Mouse (Mus musculus): ENCODE data around the gene Ralgps1. TPM values are rescaled to one million over a fixed set of nuclear protein-coding genes. Genes with fewer than 3 reads are reported as not detected.

Ralgps1 gene
- total RNA-seq, 2 experiments from 2014 or later = 63.8 to 64.1 TPM

DNA sequence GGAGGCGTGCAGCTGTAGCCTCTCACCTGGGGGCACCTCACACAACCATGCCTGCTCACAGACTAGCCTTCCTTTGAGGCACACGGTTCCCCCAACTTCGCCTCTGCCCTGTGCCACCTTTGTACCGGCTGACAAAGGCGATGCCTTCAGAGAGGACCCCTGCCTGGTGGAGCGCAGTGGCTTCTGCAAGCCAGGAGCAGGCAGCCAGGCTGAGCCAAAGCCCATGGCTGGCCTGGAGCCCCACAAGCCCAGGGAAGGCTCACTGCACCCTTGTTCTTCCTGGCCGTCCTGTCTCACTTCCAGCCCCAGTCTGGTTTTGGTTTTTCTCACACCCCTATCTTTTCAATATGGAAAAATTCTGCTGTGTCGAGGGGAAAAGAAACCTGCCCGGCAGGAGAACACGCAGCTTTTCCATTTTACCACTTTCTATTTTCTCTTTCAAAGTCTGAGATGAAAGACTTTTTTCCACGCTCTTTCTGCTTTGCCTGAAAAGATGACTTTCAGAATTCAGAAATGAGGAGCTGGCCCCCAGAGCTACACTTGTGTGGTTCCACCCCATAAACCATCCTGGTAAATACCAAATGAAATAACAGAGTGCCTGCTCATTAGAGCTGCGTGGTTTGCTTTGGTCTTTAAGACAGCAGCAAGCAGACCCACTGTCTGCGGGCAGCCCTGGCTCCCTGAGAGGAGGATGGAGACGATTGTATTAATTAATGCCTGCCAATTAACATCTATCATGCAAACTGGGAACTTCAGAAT is 191.9 kb downstream of the Ralgps1 start:
- no peak for DNase-seq (ENCODE audit: low spot score in 2 of 2)

- DNase-seq (ENCODE audit: low spot score in 2 of 2) = peak; percentile 56 to 75
Observed at GRCm38 (mm10) chr2:33178243-33178932, 192.9 kb downstream of the Ralgps1 start.

DNA sequence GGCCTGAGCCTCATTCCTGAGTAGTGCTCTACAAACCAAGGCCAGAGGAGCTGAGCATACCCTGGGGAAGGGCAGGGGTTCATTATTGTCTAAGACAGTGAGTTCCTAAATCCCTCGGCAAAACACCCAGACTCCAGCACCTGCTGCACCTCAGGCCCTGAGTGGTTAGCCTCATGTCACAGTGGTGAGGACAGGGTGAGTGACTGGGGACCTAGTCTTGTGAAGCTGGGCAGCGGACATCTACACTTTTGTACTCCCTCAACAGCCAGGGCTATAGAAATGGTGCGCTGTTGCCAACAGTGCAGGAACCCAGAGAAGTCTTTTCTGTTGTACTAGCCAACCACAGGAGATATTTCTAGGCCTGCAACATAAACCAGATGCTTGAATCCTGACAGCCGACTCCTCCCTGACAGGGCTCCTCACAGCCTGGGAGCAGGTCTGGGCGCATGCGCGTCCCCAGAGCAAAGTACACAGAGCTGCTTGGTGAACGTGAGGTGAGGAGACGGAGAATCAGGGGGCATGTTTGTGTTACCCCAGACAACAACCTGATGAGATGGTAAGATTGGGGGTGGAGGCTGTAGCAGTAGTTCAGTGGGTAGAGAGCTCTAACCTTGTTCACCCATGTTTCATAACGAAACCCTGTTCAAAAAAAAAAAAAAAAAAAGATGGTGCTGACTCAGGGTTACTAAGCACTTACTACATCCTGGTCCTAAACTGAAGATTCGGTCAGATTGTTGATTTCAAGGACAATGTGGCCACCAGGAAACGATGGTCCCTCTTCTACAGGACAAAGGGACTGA is 193.6 kb downstream of the Ralgps1 start:
- DNase-seq (ENCODE audit: low spot score in 2 of 2) = no peak

DNA sequence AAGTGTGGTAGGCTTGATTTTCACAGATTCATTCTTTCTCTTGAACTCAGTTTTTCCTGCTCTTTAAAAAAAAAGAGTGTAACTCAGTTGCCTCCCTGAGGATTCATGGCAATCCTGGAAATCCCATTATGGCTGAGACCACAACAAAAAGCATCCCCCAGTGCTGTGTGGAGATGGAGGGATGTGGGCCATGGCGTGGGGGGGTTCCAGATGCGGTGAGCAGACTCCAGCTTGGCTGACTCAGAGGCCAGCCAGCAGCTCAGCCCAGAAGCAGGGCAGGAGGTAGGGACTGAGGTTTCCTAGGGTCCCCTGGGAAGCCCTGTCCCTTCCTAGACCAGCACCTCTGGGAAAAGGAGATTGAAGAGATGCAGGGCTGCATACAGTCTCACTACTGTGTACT is 194.4 kb downstream of the Ralgps1 start:
- DNase-seq (ENCODE audit: low spot score in 2 of 2) = no peak

- peak in 1 of 2 experiments; percentile 27 for DNase-seq (ENCODE audit: low spot score in 2 of 2)
Observed at GRCm38 (mm10) chr2:33176516-33176915, 194.8 kb downstream of the Ralgps1 start.

DNA sequence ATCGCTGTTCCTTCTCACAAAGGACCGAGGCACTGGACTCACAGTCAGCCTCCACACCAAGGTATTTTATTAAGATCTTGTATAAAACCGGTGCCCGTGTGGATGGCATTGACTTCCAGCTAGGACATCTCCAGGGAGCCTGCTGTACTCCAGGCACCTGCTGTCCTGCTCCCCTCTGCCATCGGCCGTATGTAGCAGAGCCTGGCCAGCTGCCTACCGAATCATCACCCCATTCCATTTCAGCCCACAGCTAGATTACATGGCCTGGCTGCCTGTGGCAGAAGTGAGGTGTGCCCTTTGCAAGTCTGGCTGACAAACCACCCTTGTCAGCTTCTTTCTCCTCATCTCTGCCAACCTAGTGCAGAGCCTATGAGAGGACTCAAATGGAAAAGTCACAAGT is 197.6 kb downstream of the Ralgps1 start:
- DNase-seq (ENCODE audit: low spot score in 2 of 2) = no peak

DNA sequence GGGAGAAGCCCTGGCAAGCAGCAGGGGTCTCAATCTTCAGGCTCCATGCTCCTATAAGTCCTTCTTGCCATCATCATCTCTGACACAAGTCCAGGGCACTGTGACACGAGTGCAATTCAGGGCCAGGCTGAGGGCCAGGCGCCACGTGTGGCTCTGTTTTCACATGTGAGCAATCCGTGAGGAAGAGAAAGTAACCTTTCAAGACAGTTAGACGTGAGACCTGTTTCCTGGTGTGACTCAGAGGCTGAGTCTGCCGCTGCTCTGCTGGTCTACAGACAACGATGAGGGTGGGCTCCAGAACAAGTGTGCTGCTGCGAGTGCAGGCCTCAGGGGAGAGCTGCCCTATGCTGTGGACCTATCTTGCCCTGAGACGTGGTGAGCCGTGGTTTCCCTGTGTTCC is 198.2 kb downstream of the Ralgps1 start:
- no peak for DNase-seq (ENCODE audit: low spot score in 2 of 2)

DNA sequence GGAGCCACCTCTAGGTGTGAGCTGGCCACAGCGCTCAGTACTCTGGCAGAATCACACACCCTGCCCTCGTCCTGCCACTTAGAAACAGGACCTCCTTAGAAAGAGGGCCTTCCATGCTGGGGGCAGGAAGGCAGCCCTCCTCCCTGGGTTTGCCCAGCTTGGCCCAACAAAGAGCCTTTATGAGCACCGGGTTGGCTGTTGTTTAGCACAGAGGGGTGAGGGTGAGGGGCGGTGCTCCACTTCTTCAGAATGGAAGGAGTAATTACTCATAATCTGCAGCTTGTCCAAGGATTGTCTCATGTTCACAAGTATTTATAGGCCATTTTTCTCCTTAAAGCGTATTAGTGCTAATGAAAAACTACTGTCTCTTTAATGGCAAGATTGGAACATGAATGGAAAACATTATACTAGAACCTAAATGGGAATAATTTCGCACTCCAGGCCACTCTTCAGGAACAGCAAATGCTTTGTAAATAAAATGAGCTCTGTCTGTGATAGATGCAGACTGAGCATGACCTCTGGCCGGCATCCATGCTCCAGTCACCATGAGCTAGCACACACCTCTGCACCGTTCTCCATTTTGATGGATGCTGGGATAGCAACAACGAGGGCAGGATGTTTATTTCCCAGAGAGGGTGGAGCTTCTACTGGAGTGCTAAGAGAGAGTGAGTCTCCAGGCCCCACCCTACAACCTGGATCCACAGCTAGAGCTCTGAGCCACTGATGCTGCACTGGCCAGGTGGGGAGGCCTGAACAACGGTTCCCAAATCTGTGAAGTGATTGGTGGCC is 200.3 kb downstream of the Ralgps1 start:
- DNase-seq (ENCODE audit: low spot score in 2 of 2) = no peak

DNA sequence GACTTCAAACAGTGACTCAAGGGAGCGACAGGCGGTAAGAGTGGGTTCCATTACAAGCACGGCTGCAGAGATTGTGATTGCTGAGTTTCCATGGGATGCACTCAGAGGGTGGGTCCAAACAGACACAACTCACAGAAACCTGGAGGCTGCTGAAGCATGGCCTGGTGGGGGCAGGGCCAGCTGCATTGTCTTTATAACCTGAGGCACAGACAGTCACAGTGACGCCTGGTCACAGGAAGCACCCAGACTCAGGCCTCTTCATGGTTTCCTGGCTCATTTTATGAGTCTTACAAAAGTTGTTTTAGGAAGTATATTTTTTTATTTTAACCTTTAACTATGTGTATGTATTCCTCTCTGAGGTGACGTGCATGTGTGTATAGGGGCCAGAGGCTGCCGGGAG is 201.8 kb downstream of the Ralgps1 start:
- no peak for DNase-seq (ENCODE audit: low spot score in 2 of 2)

DNA sequence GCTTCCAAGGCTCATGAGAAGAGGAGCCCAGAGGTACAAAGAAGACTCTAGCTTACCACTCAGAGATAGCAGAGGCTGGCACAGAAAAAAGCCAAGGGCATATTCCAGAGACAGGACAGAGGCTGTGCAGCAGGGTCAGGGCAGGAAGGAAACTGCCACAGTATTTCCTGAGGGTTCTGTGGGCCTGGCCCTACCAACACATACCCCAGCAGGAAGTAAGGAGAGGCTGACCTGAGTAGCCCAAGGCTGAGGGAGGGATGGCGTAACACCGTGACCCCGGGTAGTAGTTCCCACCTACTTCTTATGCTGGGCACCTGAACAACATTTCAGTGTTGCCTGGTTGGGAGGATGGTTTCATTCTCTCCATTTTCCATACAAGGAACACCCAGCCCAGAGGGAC is 204.2 kb downstream of the Ralgps1 start:
- no peak for DNase-seq (ENCODE audit: low spot score in 2 of 2)

DNA sequence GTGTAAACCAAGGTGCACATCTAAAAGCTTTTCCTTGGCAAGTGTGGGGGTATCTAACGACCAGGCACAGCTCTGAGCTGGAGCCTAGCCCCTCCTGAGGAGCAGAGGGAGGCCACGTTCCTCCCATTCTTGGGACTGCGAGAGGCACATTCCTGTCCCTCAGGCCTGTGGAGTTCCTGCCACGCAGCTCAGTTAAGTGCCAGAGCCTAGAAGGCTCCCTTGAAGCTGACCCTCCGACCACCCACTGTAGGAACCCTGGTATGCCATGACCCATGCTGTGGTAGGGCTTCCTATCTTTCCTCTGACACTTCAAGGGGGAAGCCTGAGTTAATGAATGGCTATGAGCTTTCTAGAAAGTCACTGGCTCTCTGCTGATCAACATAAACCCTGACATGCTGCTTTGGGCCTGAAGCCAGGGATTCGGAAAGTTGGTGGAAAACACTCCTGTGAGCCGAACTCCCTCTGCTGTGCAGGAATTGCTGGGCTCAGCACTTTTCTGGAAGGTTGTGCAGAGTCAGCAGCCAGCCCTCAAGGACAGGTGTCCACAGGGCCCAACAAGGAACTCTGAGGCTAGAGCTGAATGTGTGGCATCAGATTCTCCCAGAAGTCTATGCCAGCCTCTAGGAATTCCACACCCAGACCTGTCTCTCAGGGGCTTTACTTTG is 205.4 kb downstream of the Ralgps1 start:
- DNase-seq (ENCODE audit: low spot score in 2 of 2) = no peak

DNA sequence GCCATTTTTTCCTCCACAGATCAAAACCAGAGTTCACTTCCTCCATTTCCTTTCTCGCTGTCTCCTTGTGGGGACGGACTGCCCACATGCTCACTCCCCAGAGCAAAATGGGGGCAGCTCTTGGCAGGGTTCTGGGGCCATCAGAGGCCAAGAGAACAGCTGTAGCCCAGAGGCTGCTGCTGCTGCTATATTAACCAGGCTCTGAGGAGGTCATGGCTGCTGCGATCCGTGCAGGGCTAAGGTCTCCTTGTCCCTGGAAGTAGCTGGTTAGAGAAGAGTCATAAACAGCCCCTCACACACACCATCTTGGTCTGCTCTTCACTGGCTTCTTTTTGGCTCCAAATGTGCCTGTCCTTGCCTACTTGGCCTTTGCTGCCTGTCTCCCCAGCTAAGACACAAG is 206.1 kb downstream of the Ralgps1 start:
- DNase-seq (ENCODE audit: low spot score in 2 of 2) = no peak

DNA sequence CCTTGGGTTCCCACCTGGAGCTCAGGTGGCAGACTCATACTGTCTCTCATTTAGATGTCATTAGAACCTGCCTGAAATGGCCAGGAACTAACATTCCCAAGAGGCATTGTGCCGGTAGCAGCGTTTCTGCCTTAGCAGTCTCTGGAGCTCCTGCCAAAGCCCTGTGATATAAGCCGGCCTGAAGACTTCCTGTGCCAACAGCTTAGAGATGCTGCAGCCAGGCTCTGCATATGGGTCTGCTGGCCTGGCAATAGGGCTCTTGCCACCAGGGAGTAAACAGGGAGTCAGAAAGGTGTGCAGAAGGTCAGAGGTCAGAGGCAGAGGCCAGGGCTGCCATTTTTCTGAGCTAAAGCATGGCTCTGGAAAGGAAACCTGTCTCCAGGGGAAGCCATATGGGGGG is 206.6 kb downstream of the Ralgps1 start:
- DNase-seq (ENCODE audit: low spot score in 2 of 2) = no peak

DNA sequence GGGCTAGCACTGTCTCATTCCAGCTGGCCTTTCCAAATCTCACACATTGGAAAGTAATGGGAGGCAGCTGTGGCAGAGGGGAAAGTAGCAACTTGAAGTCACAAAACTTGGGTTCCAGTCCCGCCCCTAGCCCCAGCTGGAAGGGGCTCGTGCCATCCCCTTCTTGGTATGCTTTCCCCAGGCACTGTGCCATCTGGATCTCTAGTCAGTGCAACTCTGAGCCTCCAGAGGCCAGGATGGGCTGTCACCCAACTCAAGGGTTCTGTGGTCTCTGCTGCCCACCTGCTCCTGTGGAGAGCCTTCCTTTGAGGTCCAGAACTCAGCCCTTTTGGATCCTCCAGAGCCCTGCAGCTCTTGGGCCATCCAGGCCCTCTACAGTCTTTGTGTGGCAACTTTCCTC is 209.2 kb downstream of the Ralgps1 start:
- peak in 1 of 2 experiments; percentile 17 for DNase-seq (ENCODE audit: low spot score in 2 of 2)

GRCm38 (mm10) chr2:33160326-33160973 is 210.8 kb downstream of the Ralgps1 start:
- no peak for DNase-seq (ENCODE audit: low spot score in 2 of 2)

GRCm38 (mm10) chr2:33159593-33159992 is 211.7 kb downstream of the Ralgps1 start:
- no peak for DNase-seq (ENCODE audit: low spot score in 2 of 2)

- no peak for DNase-seq (ENCODE audit: low spot score in 2 of 2)
Observed at GRCm38 (mm10) chr2:33158895-33159294, 212.4 kb downstream of the Ralgps1 start.

DNA sequence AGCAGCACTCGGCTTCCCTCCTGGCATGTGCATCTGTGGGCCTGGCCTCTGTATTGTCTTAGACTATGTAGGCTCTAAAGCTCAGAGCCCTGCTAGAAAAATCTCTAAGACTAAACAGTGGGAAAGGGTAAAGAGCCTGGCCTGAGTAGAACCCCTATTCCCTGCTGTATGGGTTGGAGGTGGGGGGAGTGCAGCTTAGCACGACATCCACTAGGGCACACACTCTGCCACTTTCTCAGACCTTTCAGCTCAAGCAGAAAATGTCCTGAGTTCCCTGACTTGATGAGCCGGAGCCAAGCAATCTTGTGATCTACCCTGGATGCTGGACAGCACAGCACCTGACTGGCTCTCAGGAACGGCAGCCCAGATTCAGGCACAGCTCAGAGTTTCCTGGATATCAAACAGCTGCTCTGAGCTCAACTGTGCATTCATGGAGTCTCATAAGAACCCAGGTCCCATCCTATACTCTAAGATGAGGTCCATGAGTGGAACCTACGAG is 215.0 kb downstream of the Ralgps1 start:
- DNase-seq (ENCODE audit: low spot score in 2 of 2) = no peak

DNA sequence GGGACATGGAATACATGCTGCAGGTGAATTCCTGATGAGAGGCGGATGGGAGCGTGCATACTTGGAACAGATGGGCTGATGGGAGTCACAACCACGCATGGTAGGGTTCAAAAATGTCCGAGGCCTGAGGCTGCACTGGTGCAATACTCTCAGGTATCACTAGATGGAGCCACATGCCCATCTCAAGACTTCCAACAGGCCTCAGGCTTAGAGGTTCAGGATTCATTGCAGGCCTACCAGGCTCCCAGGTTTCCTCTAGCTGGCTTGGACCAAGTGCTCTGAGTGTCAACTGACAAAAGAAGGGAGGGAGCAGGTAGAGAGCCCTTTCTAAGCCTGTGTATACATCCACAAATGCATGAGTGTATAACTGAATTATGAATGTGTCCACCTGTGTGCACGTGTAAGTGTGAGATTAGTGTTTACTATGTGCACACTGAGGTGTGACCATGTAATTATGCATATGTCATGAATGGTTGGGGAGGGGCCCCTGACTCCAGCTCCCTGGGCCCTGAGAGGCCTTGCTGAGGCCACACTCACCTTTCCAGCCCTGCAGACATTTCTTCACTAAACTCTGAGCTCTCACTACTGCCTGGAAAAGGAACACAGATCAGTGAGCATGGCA is 216.4 kb downstream of the Ralgps1 start:
- DNase-seq (ENCODE audit: low spot score in 2 of 2) = peak; percentile 81 to 82

Data from layer of hippocampus, postnatal 14 days (tissue).